Mouse (Mus musculus): ENCODE data around the gene Ranbp2. TPM values are rescaled to one million over a fixed set of nuclear protein-coding genes. Genes with fewer than 3 reads are reported as not detected.

The Ranbp2 gene
- polyA plus RNA-seq, 1 experiment from 2014 or later = 16.4 TPM

- no peaks in the 10 kb centered on the region for H3K27me3 ChIP-seq (ENCODE audit: insufficient read depth, low read length)
- H3K9ac ChIP-seq (ENCODE audit: low read depth, low read length) = no peak overlapping the region
- H3K27ac ChIP-seq = no peak overlapping the region
- no peak overlapping the region for H3K4me3 ChIP-seq (replicated peaks; ENCODE audit: low read depth, low read length)
- H3K4me1 ChIP-seq (replicated peaks; ENCODE audit: insufficient read depth, low read length) = no peaks in the 10 kb centered on the region
- TF ChIP-seq CTCF (IDR thresholded peaks at IDR 0.05; ENCODE audit: low read depth) = no peak
- ATAC-seq (replicated peaks; ENCODE audit: low FRiP score, low read depth) (no peak), DNase-seq (ENCODE audit: low spot score) (no peak)
- 92% methylated on average over 4 of the region's 4 CpGs for WGBS
- no peak overlapping the region for H3K4me2 ChIP-seq (ENCODE audit: low read length)
- H3K9me3 ChIP-seq (replicated peaks; ENCODE audit: low read length) = no peaks in the 10 kb centered on the region
- H3K36me3 ChIP-seq (ENCODE audit: insufficient read depth, low read length) = peaks cover 30% of the 10 kb centered on the region
Measured at GRCm38 (mm10) chr10:58412331-58412730, 34.4 kb upstream of the Ranbp2 start.

GRCm38 (mm10) chr10:58412852-58413251, 33.9 kb upstream of the Ranbp2 start:
- H3K9me3 ChIP-seq (replicated peaks; ENCODE audit: low read length) = no peaks in the 10 kb centered on the region
- no peak overlapping the region for H3K4me3 ChIP-seq (replicated peaks; ENCODE audit: low read depth, low read length)
- no peak for ATAC-seq (replicated peaks; ENCODE audit: low FRiP score, low read depth)
- no peak for DNase-seq (ENCODE audit: low spot score)
- no peak overlapping the region for H3K9ac ChIP-seq (ENCODE audit: low read depth, low read length)
- H3K4me1 ChIP-seq (replicated peaks; ENCODE audit: insufficient read depth, low read length) = no peaks in the 10 kb centered on the region
- no peak for TF ChIP-seq CTCF (IDR thresholded peaks at IDR 0.05; ENCODE audit: low read depth)
- H3K4me2 ChIP-seq (ENCODE audit: low read length) = no peak overlapping the region
- no peaks in the 10 kb centered on the region for H3K27me3 ChIP-seq (ENCODE audit: insufficient read depth, low read length)
- H3K36me3 ChIP-seq (ENCODE audit: insufficient read depth, low read length) = peaks cover 30% of the 10 kb centered on the region
- H3K27ac ChIP-seq = no peak overlapping the region

DNA sequence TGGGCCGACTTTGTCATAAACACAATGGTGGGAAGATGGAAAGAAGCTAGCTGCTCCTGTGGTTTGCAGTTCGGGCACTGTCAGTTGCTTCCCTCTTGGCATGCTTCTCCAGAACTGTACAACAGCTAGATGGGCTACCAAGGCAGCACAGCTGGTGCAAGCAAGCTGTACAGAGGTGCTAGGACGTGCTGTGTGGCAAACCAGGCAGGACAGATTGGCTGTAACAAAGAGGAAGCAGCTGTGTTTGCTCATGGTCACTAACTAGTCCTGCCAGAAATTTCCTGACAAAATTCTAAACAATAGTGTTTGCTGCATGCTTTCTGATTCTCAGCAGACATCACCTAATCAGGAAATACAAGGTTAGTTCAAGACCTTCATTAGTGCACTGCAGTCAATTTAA, 30.0 kb upstream of the Ranbp2 start:
- Histone ChIP-seq H3K27ac (no peak overlapping the region), H3K4me1 (replicated peaks; ENCODE audit: insufficient read depth, low read length) (no peaks in the 10 kb centered on the region), H3K9me3 (replicated peaks; ENCODE audit: low read length) (no peaks in the 10 kb centered on the region), H3K27me3 (ENCODE audit: insufficient read depth, low read length) (no peaks in the 10 kb centered on the region), H3K4me3 (replicated peaks; ENCODE audit: low read depth, low read length) (no peak overlapping the region), H3K36me3 (ENCODE audit: insufficient read depth, low read length) (peaks cover 37% of the 10 kb centered on the region), H3K9ac (ENCODE audit: low read depth, low read length) (no peak overlapping the region), H3K4me2 (ENCODE audit: low read length) (no peak overlapping the region)
- no peak for TF ChIP-seq CTCF (IDR thresholded peaks at IDR 0.05; ENCODE audit: low read depth)
- DNase-seq (ENCODE audit: low spot score) (peak; percentile 11), ATAC-seq (replicated peaks; ENCODE audit: low FRiP score, low read depth) (no peak)
- WGBS = 81% methylated on average over 3 of the region's 3 CpGs

GRCm38 (mm10) chr10:58418290-58418971, 28.3 kb upstream of the Ranbp2 start:
- no peak for ATAC-seq (replicated peaks; ENCODE audit: low FRiP score, low read depth)
- no peak for DNase-seq (ENCODE audit: low spot score)
- H3K9ac ChIP-seq (ENCODE audit: low read depth, low read length) = no peak overlapping the region
- H3K4me3 ChIP-seq (replicated peaks; ENCODE audit: low read depth, low read length) = no peak overlapping the region
- no peaks in the 10 kb centered on the region for H3K27me3 ChIP-seq (ENCODE audit: insufficient read depth, low read length)
- WGBS = 90% methylated on average over 10 of the region's 10 CpGs
- H3K9me3 ChIP-seq (replicated peaks; ENCODE audit: low read length) = no peaks in the 10 kb centered on the region
- peaks cover 34% of the 10 kb centered on the region for H3K36me3 ChIP-seq (ENCODE audit: insufficient read depth, low read length)
- no peaks in the 10 kb centered on the region for H3K4me1 ChIP-seq (replicated peaks; ENCODE audit: insufficient read depth, low read length)
- no peak overlapping the region for H3K27ac ChIP-seq
- TF ChIP-seq CTCF (IDR thresholded peaks at IDR 0.05; ENCODE audit: low read depth) = no peak
- H3K4me2 ChIP-seq (ENCODE audit: low read length) = no peak overlapping the region

DNA sequence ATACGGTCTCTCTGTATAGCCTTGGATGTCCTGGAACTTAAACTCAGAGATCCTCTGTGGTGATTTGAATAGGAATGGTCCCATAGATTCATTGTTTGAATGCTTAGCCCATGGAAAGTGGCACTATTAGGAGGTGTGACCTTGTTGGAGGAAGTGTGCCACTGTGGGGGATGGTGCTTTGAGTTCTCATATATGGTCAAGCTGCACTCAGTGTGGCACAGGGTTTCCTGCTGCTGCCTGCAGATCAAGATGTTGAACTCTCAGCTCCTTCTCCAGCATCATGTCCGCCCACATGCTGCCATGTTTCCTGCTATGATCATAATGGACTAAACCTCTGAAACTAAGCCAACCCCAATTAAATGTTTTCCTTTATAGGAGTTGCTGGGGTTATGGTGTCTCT, 18.8 kb upstream of the Ranbp2 start:
- peaks cover 4% of the 10 kb centered on the region; the same call in 1 of the 2 replicates for H3K36me3 ChIP-seq (ENCODE audit: insufficient read depth, low read length)
- H3K9ac ChIP-seq (ENCODE audit: low read depth, low read length) = no peak overlapping the region
- DNase-seq (ENCODE audit: low spot score) (no peak), ATAC-seq (replicated peaks; ENCODE audit: low FRiP score, low read depth) (no peak)
- H3K4me3 ChIP-seq (replicated peaks; ENCODE audit: low read depth, low read length) = no peak overlapping the region
- H3K27ac ChIP-seq = no peak overlapping the region
- no peaks in the 10 kb centered on the region for H3K4me1 ChIP-seq (replicated peaks; ENCODE audit: insufficient read depth, low read length)
- no peak for TF ChIP-seq CTCF (IDR thresholded peaks at IDR 0.05; ENCODE audit: low read depth)
- WGBS = 98% methylated on average over 2 of the region's 2 CpGs
- no peaks in the 10 kb centered on the region for H3K27me3 ChIP-seq (ENCODE audit: insufficient read depth, low read length)
- no peaks in the 10 kb centered on the region for H3K9me3 ChIP-seq (replicated peaks; ENCODE audit: low read length)
- no peak overlapping the region for H3K4me2 ChIP-seq (ENCODE audit: low read length)

DNA sequence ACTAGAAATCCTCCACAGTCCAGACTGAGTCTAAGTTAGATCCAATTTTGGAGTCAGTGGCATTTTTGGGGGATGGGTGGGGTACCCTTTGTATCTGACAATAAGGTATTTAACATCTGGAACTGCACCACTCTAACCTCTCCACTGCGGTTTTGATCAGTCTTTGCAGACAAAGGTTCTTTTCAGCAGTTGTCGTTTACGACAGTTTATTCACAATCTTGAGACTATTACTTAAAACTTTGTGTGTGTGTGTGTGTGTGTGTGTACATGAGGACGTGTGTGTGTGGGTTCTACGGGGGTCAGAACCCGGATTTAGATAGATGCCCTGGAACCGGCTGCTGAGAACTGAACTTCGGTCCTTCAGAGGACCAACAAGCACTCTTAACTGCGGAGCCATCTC, 870 bp upstream of the Ranbp2 start:
- Histone ChIP-seq H3K36me3 (ENCODE audit: insufficient read depth, low read length) (no peaks in the 10 kb centered on the region), H3K4me2 (ENCODE audit: low read length) (peak overlapping the region; percentile 73), H3K4me3 (replicated peaks; ENCODE audit: low read depth, low read length) (peak overlapping the region; percentile 85), H3K9me3 (replicated peaks; ENCODE audit: low read length) (no peaks in the 10 kb centered on the region), H3K27ac (peak overlapping the region; percentile 96), H3K27me3 (ENCODE audit: insufficient read depth, low read length) (no peaks in the 10 kb centered on the region; the same call in 1 of the 2 replicates), H3K4me1 (replicated peaks; ENCODE audit: insufficient read depth, low read length) (0 out of 2 replicates have a peak, but pooled peaks cover 4% of the 10 kb centered on the region), H3K9ac (ENCODE audit: low read depth, low read length) (peak overlapping the region; percentile 69)
- WGBS = 22% methylated on average over 9 of the region's 9 CpGs
- peak; percentile 35 for DNase-seq (ENCODE audit: low spot score)
- TF ChIP-seq CTCF (IDR thresholded peaks at IDR 0.05; ENCODE audit: low read depth) = no peak
- no peak for ATAC-seq (replicated peaks; ENCODE audit: low FRiP score, low read depth)

Measured in kidney, postnatal 0 days (tissue).